Mouse (Mus musculus) gastrocnemius, adult 2 months (tissue): ENCODE results near the gene Vgf. TPM values are rescaled to one million over a fixed set of nuclear protein-coding genes. Genes with fewer than 3 reads are reported as not detected.

Experiments used
- DNase-seq: peaks from one replicate; pipeline ENCODE4 v3.0.0; 2022
- H3K27ac ChIP-seq: fragments of 200-600 bp; 2 replicates; pipeline ENCODE4 v1.8.1; 2022; ENCODE audit warnings: mild to moderate bottlenecking
- H3K4me3 ChIP-seq: fragments of 200-600 bp; 2 replicates; pipeline ENCODE4 v1.8.1; 2022; ENCODE audit warnings: mild to moderate bottlenecking, moderate library complexity
- CTCF ChIP-seq: fragments of 200-600 bp; IDR thresholded peaks from 2 replicates; pipeline ENCODE4 v1.8.1; 2022; ENCODE audit warnings: antibody characterized with exemption, mild to moderate bottlenecking, moderate library complexity
- intact Hi-C: fragments of 180-260 bp; cut with DNase I; formaldehyde crosslinking; loops from one replicate; pipeline ENCODE4 v1.15.1; 2025
- long read RNA-seq, 2 experiments: library from polyadenylated mRNA; stranded (forward); transcript quantifications; one replicate each; pipeline ENCODE4 v2.0.0; 2021
- total RNA-seq, 2 experiments: library from RNA; stranded (reverse); gene quantifications; 2 replicates each; pipeline ENCODE4 v1.2.3; 2021

Gene Vgf
- not detected for total RNA-seq
- long read RNA-seq, experiment 1: 0 reads
- long read RNA-seq, experiment 2: 0 reads

DNA sequence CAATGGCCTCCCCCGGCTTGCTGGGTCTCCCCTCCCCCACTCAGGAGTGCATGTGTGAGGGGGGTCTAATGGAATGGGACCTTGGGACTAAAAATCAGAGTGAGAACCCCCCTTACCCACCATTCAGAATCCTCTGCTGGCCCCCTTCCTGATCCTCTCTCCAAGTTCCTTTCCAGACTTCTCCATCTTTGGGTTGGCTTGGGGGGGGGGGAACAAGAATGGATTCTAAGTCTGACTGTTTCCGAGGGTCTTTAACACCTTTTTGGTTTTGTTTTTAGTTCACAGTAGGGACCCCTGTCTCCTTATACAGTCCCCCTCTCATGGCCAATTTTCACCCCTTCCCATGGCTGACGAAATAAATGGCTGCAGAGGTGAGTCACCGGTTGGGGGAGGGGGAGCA, at the start of gene Vgf:
TSS of gene Vgf (plus strand) at position 301 of the 400 bp plus-strand sequence.
- DNase-seq: no peak
- Histone ChIP-seq H3K27ac (no peak within 1 kb of the TSS), H3K4me3 (no peak within 1 kb of the TSS)
- no peak for TF ChIP-seq CTCF
- intact Hi-C loops: no loop called here

DNA sequence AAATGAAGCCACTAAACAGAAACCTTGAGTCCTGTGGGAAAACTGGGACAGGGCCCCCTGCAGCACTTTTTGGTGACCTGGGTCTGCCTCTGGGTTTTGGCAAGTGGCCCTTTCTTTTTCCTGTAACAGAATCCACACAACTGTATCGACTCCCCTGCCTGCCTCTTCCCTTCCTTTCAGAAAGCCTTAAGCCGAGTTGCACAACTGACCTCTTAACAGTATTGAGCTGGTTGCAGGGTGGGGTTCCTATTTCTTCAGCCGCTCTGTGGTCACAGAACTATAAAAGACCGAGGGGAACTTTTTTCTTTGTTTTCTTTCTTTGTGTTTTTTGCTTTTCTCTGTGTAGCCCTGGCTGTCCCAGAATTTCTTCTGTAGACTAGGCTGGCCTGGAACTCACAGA, 48.4 kb upstream of the Vgf start:
- Histone ChIP-seq H3K4me3 (no peak overlapping the region), H3K27ac (no peak overlapping the region)
- intact Hi-C loops: no loop called here
- DNase-seq: no peak
- no peak for TF ChIP-seq CTCF

DNA sequence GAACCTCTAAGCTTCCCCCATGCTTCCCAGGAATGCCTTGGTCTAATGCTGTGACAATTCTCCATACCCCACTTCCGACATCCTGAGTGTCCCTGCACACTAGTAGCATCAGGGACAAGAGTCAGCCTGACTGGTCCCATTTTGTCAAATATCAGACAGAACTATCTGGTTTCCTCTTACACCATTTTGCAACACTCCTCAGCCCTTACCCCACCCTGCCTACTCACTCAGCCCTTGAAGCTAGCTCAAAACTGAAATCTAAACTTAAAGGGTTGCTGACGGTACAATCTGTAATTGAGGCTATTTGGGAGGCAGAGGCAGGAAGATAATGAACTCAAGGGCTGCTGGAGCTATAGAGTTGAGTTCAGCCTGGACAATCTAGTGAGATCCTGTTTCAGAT, 46.4 kb upstream of the Vgf start:
- intact Hi-C loops: no loop called here
- TF ChIP-seq CTCF: no peak
- no peak for DNase-seq

DNA sequence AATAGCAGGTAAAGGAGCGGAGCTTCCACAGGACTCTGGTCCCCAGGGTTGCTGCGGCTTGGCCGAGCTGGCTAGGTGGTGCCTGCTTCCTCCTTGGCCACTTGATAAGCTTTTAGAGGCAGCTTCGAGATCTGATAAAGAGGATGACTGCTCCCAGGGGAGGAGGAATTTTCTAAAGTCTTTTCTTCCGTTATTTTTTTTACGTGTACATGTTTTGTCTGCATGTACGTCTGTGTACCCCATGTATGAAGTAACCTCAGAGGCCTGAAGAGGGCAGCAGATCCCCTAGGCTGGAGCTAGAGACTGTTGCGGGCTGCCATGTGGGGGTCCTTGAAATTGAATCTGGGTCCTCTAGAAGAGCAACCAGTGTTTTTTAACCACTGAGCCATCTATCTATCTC, 45.2 kb upstream of the Vgf start:
- no peak for DNase-seq
- Histone ChIP-seq H3K4me3 (no peak overlapping the region), H3K27ac (no peak overlapping the region)
- TF ChIP-seq CTCF: peak; percentile 37; the same call in 1 of the 2 replicates
- intact Hi-C loops: no loop called here

More for the DNA sequence above, 46.4 kb upstream of the Vgf start:
- H3K4me3 ChIP-seq: no peak overlapping the region
- no peak overlapping the region for H3K27ac ChIP-seq

DNA sequence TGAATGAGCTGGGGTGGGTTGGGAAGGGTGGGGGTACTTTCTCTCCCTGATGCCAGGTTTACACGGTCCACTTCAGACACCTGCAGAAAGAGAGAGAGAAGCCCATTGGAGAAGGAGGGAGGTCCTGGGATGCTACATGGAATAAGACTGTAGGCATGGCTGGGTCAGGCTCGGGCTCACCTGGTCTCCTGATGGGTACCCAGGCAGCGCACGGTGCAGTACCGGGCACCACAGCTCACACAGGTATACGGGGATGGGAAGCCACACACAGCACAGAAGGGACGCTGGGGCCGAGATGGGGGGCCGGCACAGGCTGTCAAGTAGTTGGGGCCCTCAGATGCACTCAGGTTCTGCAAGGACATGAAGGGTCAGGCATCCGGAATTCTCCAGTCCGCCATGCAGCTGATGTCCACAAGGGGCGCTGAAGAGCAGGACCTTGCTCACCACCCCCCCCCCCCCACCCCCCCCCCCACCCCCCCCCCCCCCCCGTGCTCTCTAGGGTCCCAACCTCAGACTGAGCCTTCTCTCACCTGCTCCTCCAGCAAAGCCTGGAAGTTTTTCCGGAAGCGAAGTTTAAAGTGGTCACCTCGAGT, 43.8 kb upstream of the Vgf start:
- intact Hi-C loops: no loop called here
- peak; percentile 61 for TF ChIP-seq CTCF
- peak; percentile 63 for DNase-seq
- Histone ChIP-seq H3K27ac (no peak overlapping the region), H3K4me3 (no peak overlapping the region)

DNA sequence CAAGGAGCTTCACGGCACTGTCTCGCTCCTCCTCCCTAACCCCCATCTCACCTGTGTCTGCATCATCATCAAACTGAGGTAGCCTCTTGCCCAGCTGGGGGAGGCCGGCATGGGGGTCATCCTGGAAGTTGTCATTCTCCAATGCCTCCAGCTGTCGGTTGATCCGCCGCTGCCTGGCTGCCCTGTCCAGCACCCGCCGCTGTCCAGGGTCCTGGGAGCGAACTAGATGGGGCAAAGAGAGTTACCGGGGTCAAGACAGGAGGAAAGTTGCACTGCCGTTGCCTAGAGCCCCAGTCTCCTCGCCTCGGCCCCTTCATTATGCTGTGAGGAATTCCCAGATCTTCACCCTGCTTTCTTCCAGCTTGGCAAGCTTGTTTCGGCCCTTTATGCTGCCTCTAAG, 41.4 kb upstream of the Vgf start:
- H3K27ac ChIP-seq: no peak overlapping the region
- no peak overlapping the region for H3K4me3 ChIP-seq
- intact Hi-C loops: no loop called here
- no peak for TF ChIP-seq CTCF
- DNase-seq: peak; percentile 16

DNA sequence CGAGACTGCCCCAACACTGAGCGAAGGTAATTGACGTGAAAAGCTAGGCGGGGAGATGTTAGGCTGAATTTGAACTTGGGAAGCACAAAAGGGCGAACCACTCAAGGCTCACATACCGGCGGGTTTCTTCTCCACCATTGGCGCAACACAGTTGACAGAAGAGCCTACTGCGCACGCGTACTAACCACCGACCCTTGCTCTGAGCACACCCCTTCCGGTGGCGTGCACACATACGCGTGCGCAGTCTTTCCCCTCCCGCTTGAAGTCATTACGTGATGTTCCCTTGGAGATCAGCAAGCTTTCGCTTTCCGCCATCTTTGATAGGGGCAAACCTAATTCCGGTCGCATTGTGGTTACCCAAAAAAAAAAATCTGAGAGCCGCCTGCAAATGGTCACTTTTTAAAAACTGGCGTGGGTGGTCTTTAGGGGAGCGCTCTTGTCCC, 39.5 kb upstream of the Vgf start, which contains the start of gene Plod3:
TSS of gene Plod3 (plus strand) at position 325 of the 443 bp plus-strand sequence.
- TF ChIP-seq CTCF: no peak
- peak; percentile 98 for DNase-seq
- peak within 1 kb of the TSS; percentile 89 for H3K27ac ChIP-seq
- H3K4me3 ChIP-seq: peak within 1 kb of the TSS; percentile 91
- intact Hi-C loops: no loop called here

DNA sequence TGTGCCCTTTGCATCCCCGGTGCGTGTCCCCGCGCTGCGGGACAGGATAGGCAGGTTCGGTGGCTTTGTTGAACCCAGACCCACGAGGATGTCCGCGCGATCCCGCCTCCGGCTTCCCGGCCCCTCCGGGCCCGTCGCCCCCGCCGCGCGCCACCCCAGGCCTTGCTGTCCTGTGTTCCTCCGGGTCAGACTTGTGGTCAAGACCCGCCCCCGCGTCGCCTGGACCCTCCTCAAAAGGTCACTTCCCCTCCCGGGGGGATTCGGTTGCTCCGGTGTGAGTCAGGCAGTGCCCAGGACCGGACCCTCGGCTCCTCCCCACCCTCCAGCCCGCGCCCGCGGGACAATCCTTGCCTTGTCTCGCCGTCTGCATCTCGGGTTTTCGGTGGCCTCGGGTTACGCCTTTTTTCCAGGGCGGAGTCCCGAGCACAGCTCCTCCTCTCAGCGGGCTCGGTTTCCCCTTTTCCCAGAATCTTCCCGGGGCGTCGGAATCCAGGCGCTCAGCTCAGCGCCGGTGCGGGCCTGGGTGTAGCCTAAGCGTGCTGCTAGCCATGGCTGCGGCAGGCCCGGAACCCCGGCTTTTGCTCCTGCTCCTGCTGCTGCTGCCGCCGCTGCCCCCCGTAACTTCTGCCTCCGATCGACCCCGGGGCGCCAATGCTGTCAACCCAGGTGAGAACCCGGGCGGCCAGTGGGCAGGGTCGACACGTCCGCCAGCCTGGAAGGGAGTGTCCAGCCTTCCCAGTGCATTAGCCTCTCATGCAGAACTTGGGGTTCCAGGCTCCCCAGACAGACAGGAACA, 38.9 kb upstream of the Vgf start:
- Histone ChIP-seq H3K4me3 (peak overlapping the region; percentile 91), H3K27ac (peak overlapping the region; percentile 89)
- intact Hi-C loops: no loop called here
- TF ChIP-seq CTCF: no peak
- peak; percentile 89 for DNase-seq

DNA sequence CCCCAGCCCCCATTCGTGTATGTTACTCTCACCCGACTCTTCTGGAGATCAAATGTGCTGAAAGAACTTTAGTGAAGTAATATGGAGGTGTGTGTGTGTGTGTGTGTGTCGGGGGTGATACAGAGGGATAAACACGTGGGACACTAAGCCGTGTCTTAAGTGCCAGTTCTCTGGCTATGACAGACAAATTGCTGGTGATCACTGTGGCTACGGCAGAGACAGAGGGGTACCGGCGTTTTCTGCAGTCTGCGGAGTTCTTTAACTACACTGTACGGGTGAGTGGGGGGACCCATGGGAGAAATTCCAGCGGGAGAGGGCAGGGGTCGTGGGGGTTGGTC, 38.3 kb upstream of the Vgf start, which contains the start of gene Znhit1:
TSS of gene Znhit1 (minus strand) at position 88 of the 338 bp plus-strand sequence.
- peak within 1 kb of the TSS; percentile 89 for H3K27ac ChIP-seq
- no peak for DNase-seq
- peak within 1 kb of the TSS; percentile 91 for H3K4me3 ChIP-seq
- intact Hi-C loops: no loop called here
- TF ChIP-seq CTCF: no peak

DNA sequence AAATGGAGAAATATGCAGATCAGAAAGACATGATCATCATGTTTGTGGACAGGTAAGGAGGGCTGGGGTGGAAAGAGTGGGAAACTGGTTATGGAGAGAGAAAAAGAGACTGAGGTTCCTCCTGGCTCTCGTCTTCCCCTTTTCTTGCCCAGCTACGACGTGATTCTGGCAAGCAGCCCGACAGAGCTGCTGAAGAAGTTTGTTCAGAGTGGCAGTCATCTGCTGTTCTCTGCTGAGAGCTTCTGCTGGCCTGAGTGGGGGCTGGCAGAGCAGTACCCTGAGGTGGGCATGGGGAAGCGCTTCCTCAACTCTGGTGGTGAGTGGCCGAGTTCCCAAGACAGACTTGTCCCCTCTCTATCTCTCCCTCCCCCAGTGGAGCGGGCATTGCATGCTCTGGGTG, 37.8 kb upstream of the Vgf start:
- TF ChIP-seq CTCF: no peak
- intact Hi-C loops: no loop called here
- Histone ChIP-seq H3K27ac (peak overlapping the region; percentile 89), H3K4me3 (peak overlapping the region; percentile 91)
- peak; percentile 63 for DNase-seq

DNA sequence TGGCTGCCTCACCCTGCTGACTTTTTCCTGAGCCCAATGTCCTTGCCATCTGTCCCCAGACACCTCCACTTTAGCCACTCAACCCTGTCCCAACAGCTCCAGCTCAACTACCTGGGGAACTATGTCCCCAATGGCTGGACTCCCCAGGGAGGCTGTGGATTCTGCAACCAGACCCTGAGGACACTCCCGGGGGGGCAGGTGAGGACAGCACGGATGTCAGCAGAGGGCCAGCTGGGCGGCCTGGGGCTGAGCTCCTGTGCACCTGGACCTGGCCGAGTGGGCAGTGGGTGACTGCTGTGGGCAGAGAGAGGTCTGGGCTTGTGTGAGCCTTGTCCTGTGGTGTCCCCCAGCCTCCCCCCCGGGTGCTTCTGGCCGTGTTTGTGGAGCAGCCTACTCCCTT, 36.4 kb upstream of the Vgf start:
- no peak for TF ChIP-seq CTCF
- peak; percentile 13 for DNase-seq
- Histone ChIP-seq H3K27ac (no peak overlapping the region), H3K4me3 (no peak overlapping the region)
- intact Hi-C loops: no loop called here

DNA sequence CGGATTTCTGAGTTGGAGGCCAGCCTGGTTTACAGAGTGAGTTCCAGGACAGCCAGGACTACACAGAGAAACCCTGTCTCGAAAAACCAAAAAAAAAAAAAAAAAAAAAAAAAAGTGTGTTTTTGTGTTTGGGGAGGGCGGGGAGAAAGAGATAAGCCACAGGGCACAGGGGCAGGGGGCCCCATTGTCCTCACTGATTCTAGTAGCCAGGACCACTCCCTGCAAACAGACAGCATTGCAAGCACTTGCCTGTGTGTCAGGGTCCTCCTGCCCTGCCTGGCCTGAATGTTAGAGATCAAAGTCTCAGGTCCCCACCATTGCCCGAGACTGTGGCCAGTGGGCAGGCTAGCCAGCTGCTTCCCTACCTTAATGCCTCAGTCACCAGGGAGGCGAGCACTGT, 26.7 kb upstream of the Vgf start:
- Histone ChIP-seq H3K27ac (no peak overlapping the region), H3K4me3 (no peak overlapping the region)
- no peak for TF ChIP-seq CTCF
- intact Hi-C loops: no loop called here
- no peak for DNase-seq

DNA sequence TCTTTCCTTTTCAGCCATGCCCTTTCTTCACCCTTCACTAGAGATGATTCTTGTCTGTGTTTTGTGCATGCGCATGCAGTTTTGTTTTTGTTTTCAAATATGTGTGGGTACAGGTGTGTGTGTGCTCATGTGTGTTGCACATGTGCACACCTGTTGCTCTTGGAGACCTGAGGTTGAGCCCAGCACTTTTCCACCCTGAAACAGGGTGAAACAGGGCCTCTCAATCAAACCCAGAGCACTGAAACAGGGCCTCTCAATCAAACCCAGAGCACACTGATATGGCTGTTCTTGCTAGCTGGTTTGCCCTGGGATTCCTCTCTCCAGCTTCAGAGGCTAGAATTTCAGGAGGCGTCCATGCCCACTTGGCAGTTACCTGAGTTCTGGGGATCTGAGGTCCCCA, 25.6 kb upstream of the Vgf start:
- intact Hi-C loops: no loop called here
- H3K27ac ChIP-seq: no peak overlapping the region
- DNase-seq: no peak
- H3K4me3 ChIP-seq: no peak overlapping the region
- TF ChIP-seq CTCF: no peak
